Mouse (Mus musculus) monocyte, adult 5-6 weeks (primary cell): Measurements from ENCODE around the gene Tbc1d32. TPM values are rescaled to one million over a fixed set of nuclear protein-coding genes. Genes with fewer than 3 reads are reported as not detected.

Experiments used
- total RNA-seq: library from RNA; stranded (forward); fragments of 200-1000, 200-491, 200-594 nt; gene quantifications from 3 replicates; pipeline ENCODE4 v1.2.3, GENCODE M21; 2017

Gene Tbc1d32
- total RNA-seq, 1 experiment from 2014 or later, result 2.4 TPM

Other genes with a start within 250 kb of the Tbc1d32 start
- gene Msl3l2, start 121.8 kb downstream of the Tbc1d32 start, total RNA-seq, result 5.5 to 10.2 TPM (median 7.3 TPM) in 3 replicates
- gene Gja1, start 148.6 kb upstream of the Tbc1d32 start, total RNA-seq, result not detected in 3 replicates